Mouse (Mus musculus): ENCODE measurements at regions not wholly inside any gene's neighbourhood (a gene's known extent, or its start where the extent isn't known, plus 50 kb on each side); places are given as distances from the start of the nearest gene placed in this dataset.

DNA sequence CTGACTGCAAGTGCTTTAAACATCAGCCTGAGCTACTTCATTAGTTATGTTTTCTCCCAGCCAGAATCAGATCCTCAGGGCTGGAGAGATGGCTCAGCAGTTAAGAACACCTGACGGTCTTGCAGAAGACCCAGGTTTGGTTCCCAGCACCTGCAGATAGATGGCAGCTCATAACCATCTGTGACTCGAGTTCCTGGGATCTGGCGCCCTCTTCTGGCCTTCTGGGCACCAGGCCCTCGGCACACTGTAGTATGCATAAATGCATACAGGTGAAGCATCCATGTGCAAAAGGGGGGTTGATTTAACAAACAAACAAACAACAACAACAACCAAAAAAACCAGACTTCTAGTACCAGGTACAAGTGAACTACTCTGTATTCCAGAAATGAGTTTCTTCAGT, 297.7 kb upstream of the Tgfbr2 start:
- Histone ChIP-seq H3K4me1 (replicated peaks; ENCODE audit: control insufficient read depth, insufficient read depth, low read length) (no peaks in the 10 kb centered on the region), H3K27ac (ENCODE audit: low read depth) (no peak overlapping the region), H3K27me3 (replicated peaks; ENCODE audit: control insufficient read depth, insufficient read depth, low read length) (no peaks in the 10 kb centered on the region), H3K4me2 (ENCODE audit: low read length) (no peak overlapping the region), H3K36me3 (ENCODE audit: control insufficient read depth, insufficient read depth, low read length) (no peaks in the 10 kb centered on the region), H3K9me3 (ENCODE audit: control insufficient read depth, low read length) (0 out of 2 replicates have a peak, but pooled peaks cover 3% of the 10 kb centered on the region), H3K9ac (ENCODE audit: low read length) (no peak overlapping the region), H3K4me3 (ENCODE audit: low read depth, low read length) (no peak overlapping the region)
- WGBS = 72% methylated on average over 4 of the region's 4 CpGs
- DNase-seq (ENCODE audit: low spot score) (no peak), ATAC-seq (replicated peaks; ENCODE audit: low FRiP score, low TSS enrichment, low read depth) (no peak)

DNA sequence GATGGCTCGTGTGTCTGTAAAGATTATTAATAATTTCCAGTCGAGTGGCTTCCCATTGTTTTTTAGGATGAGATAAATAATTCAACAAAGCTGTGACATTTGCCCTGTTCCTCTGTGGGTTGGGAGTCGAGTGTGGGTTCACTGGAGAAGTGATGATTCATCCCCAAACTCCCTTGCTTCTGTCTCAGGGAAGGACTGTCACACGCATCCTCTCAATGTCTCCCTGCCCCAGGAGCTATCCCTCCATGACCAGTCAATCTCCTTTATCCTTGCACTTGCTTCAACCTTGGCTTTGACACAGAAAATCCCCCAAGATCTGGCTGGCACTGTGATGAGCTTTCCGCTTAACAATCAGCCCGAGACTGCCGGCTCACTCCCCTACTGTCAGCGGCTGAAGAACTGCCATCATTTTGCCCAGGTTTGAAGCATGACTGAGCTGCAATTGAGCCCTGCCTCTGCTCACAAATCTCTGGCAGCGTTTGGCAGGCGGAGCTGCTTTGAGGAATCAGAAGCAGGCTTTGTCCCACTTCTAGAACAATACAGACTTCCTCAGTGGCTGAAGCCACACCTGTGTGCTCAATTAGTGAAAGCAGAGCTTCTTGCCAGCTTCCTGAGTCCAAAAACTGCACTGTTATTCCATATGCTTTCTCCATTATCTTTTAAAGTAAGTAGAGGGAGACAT, 293.6 kb upstream of the Tgfbr2 start:
- Histone ChIP-seq H3K9ac (ENCODE audit: low read length) (no peak overlapping the region), H3K27ac (ENCODE audit: low read depth) (no peak overlapping the region), H3K36me3 (ENCODE audit: control insufficient read depth, insufficient read depth, low read length) (no peaks in the 10 kb centered on the region), H3K4me2 (ENCODE audit: low read length) (no peak overlapping the region), H3K4me1 (replicated peaks; ENCODE audit: control insufficient read depth, insufficient read depth, low read length) (no peaks in the 10 kb centered on the region), H3K4me3 (ENCODE audit: low read depth, low read length) (no peak overlapping the region), H3K9me3 (ENCODE audit: control insufficient read depth, low read length) (0 out of 2 replicates have a peak, but pooled peaks cover 3% of the 10 kb centered on the region), H3K27me3 (replicated peaks; ENCODE audit: control insufficient read depth, insufficient read depth, low read length) (no peaks in the 10 kb centered on the region)
- DNase-seq (ENCODE audit: low spot score) = no peak
- 58% methylated on average over 10 of the region's 10 CpGs for WGBS
- no peak for ATAC-seq (replicated peaks; ENCODE audit: low FRiP score, low TSS enrichment, low read depth)

DNA sequence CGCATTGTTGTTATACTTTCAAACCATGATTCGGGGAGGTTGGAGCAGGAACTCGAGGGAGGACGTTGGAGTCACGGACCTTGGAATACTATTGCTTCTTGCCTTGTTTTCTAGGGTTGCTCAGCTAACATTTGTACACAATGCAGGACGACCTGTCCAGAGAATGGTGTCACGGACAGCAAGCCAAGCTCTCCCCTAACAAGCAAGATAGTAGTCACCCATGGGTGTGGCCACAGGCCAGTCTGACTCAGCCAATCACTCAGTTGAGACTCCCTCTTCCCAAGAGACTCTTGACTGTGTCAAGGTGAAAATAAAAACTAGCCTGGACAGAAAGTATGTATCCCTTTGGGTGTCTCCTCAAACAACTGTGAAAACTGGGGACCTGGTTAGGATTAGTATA, 291.2 kb upstream of the Tgfbr2 start:
- WGBS = 83% methylated on average over 7 of the region's 7 CpGs
- H3K9me3 ChIP-seq (ENCODE audit: control insufficient read depth, low read length) = no peaks in the 10 kb centered on the region
- H3K4me2 ChIP-seq (ENCODE audit: low read length) = no peak overlapping the region
- H3K27ac ChIP-seq (ENCODE audit: low read depth) = no peak overlapping the region
- no peaks in the 10 kb centered on the region for H3K36me3 ChIP-seq (ENCODE audit: control insufficient read depth, insufficient read depth, low read length)
- DNase-seq (ENCODE audit: low spot score) (no peak), ATAC-seq (replicated peaks; ENCODE audit: low FRiP score, low TSS enrichment, low read depth) (no peak)
- H3K9ac ChIP-seq (ENCODE audit: low read length) = no peak overlapping the region
- H3K4me3 ChIP-seq (ENCODE audit: low read depth, low read length) = no peak overlapping the region
- H3K4me1 ChIP-seq (replicated peaks; ENCODE audit: control insufficient read depth, insufficient read depth, low read length) = no peaks in the 10 kb centered on the region
- H3K27me3 ChIP-seq (replicated peaks; ENCODE audit: control insufficient read depth, insufficient read depth, low read length) = no peaks in the 10 kb centered on the region

GRCm38 (mm10) chr9:116464626-116465025, 289.5 kb upstream of the Tgfbr2 start:
- Histone ChIP-seq H3K4me2 (ENCODE audit: low read length) (no peak overlapping the region), H3K4me3 (ENCODE audit: low read depth, low read length) (no peak overlapping the region), H3K36me3 (ENCODE audit: control insufficient read depth, insufficient read depth, low read length) (no peaks in the 10 kb centered on the region), H3K9me3 (ENCODE audit: control insufficient read depth, low read length) (no peaks in the 10 kb centered on the region), H3K27ac (ENCODE audit: low read depth) (no peak overlapping the region), H3K4me1 (replicated peaks; ENCODE audit: control insufficient read depth, insufficient read depth, low read length) (no peaks in the 10 kb centered on the region), H3K9ac (ENCODE audit: low read length) (no peak overlapping the region), H3K27me3 (replicated peaks; ENCODE audit: control insufficient read depth, insufficient read depth, low read length) (no peaks in the 10 kb centered on the region)
- WGBS = 61% methylated on average over 2 of the region's 2 CpGs
- ATAC-seq (replicated peaks; ENCODE audit: low FRiP score, low TSS enrichment, low read depth) = no peak
- DNase-seq (ENCODE audit: low spot score) = no peak

GRCm38 (mm10) chr9:116462232-116462631, 287.1 kb upstream of the Tgfbr2 start:
- DNase-seq (ENCODE audit: low spot score) (no peak), ATAC-seq (replicated peaks; ENCODE audit: low FRiP score, low TSS enrichment, low read depth) (no peak)
- Histone ChIP-seq H3K9ac (ENCODE audit: low read length) (no peak overlapping the region), H3K27ac (ENCODE audit: low read depth) (no peak overlapping the region), H3K4me1 (replicated peaks; ENCODE audit: control insufficient read depth, insufficient read depth, low read length) (0 out of 2 replicates have a peak, but pooled peaks cover 3% of the 10 kb centered on the region), H3K4me2 (ENCODE audit: low read length) (no peak overlapping the region), H3K4me3 (ENCODE audit: low read depth, low read length) (no peak overlapping the region), H3K27me3 (replicated peaks; ENCODE audit: control insufficient read depth, insufficient read depth, low read length) (no peaks in the 10 kb centered on the region), H3K9me3 (ENCODE audit: control insufficient read depth, low read length) (no peaks in the 10 kb centered on the region), H3K36me3 (ENCODE audit: control insufficient read depth, insufficient read depth, low read length) (no peaks in the 10 kb centered on the region)
- 75% methylated on average over 2 of the region's 2 CpGs for WGBS

- no peaks in the 10 kb centered on the region for H3K27me3 ChIP-seq (replicated peaks; ENCODE audit: control insufficient read depth, insufficient read depth, low read length)
- no peak for ATAC-seq (replicated peaks; ENCODE audit: low FRiP score, low TSS enrichment, low read depth)
- H3K9ac ChIP-seq (ENCODE audit: low read length) = no peak overlapping the region
Observed at GRCm38 (mm10) chr9:116460022-116460421, 284.9 kb upstream of the Tgfbr2 start.

DNA sequence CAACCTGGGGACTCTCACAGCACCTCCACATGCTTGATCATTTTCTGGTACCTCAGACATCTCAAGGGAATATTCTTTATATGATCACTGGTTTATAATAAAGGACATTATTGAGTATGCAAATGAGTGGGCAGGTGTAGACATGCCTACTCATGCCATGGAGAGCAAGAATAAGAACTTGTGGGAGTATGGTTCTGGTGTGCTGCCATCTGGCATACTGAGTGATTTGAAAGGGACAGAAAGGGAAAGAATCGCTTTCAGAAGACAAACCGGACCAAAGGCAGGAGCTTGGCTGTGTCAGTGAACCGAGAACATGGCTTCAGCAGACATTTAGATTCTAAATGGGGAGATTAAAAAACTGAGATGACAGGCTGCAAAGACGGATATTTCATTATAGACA, 276.9 kb upstream of the Tgfbr2 start:
- H3K4me3 ChIP-seq (ENCODE audit: low read depth, low read length) = no peak overlapping the region
- 87% methylated on average over 4 of the region's 4 CpGs for WGBS
- H3K4me1 ChIP-seq (replicated peaks; ENCODE audit: control insufficient read depth, insufficient read depth, low read length) = 0 out of 2 replicates have a peak, but pooled peaks cover under 1% of the 10 kb centered on the region
- no peaks in the 10 kb centered on the region for H3K36me3 ChIP-seq (ENCODE audit: control insufficient read depth, insufficient read depth, low read length)
- ATAC-seq (replicated peaks; ENCODE audit: low FRiP score, low TSS enrichment, low read depth) (no peak), DNase-seq (ENCODE audit: low spot score) (no peak)
- H3K9me3 ChIP-seq (ENCODE audit: control insufficient read depth, low read length) = no peaks in the 10 kb centered on the region
- H3K4me2 ChIP-seq (ENCODE audit: low read length) = no peak overlapping the region
- H3K9ac ChIP-seq (ENCODE audit: low read length) = no peak overlapping the region
- H3K27ac ChIP-seq (ENCODE audit: low read depth) = no peak overlapping the region
- no peaks in the 10 kb centered on the region for H3K27me3 ChIP-seq (replicated peaks; ENCODE audit: control insufficient read depth, insufficient read depth, low read length)

More at GRCm38 (mm10) chr9:116460022-116460421, 284.9 kb upstream of the Tgfbr2 start:
- Histone ChIP-seq H3K4me1 (replicated peaks; ENCODE audit: control insufficient read depth, insufficient read depth, low read length) (0 out of 2 replicates have a peak, but pooled peaks cover 5% of the 10 kb centered on the region), H3K9me3 (ENCODE audit: control insufficient read depth, low read length) (no peaks in the 10 kb centered on the region), H3K36me3 (ENCODE audit: control insufficient read depth, insufficient read depth, low read length) (no peaks in the 10 kb centered on the region), H3K27ac (ENCODE audit: low read depth) (no peak overlapping the region), H3K4me2 (ENCODE audit: low read length) (no peak overlapping the region), H3K4me3 (ENCODE audit: low read depth, low read length) (no peak overlapping the region)
- WGBS = 80% methylated on average over 2 of the region's 2 CpGs
- DNase-seq (ENCODE audit: low spot score) = no peak

GRCm38 (mm10) chr9:116450829-116451228, 275.7 kb upstream of the Tgfbr2 start:
- no peaks in the 10 kb centered on the region for H3K27me3 ChIP-seq (replicated peaks; ENCODE audit: control insufficient read depth, insufficient read depth, low read length)
- H3K9ac ChIP-seq (ENCODE audit: low read length) = no peak overlapping the region
- no peak overlapping the region for H3K27ac ChIP-seq (ENCODE audit: low read depth)
- no peaks in the 10 kb centered on the region for H3K36me3 ChIP-seq (ENCODE audit: control insufficient read depth, insufficient read depth, low read length)
- DNase-seq (ENCODE audit: low spot score) = no peak
- no peaks in the 10 kb centered on the region for H3K9me3 ChIP-seq (ENCODE audit: control insufficient read depth, low read length)
- no peak for ATAC-seq (replicated peaks; ENCODE audit: low FRiP score, low TSS enrichment, low read depth)
- 79% methylated on average over 4 of the region's 4 CpGs for WGBS
- H3K4me3 ChIP-seq (ENCODE audit: low read depth, low read length) = no peak overlapping the region
- H3K4me1 ChIP-seq (replicated peaks; ENCODE audit: control insufficient read depth, insufficient read depth, low read length) = no peaks in the 10 kb centered on the region
- H3K4me2 ChIP-seq (ENCODE audit: low read length) = no peak overlapping the region

GRCm38 (mm10) chr9:116447734-116448133, 272.6 kb upstream of the Tgfbr2 start:
- no peak for ATAC-seq (replicated peaks; ENCODE audit: low FRiP score, low TSS enrichment, low read depth)

More at GRCm38 (mm10) chr9:116447734-116448133, 272.6 kb upstream of the Tgfbr2 start:
- H3K9ac ChIP-seq (ENCODE audit: low read length) = no peak overlapping the region
- H3K9me3 ChIP-seq (ENCODE audit: control insufficient read depth, low read length) = no peaks in the 10 kb centered on the region
- H3K4me1 ChIP-seq (replicated peaks; ENCODE audit: control insufficient read depth, insufficient read depth, low read length) = no peaks in the 10 kb centered on the region
- H3K4me2 ChIP-seq (ENCODE audit: low read length) = no peak overlapping the region
- no peak for DNase-seq (ENCODE audit: low spot score)
- H3K27ac ChIP-seq (ENCODE audit: low read depth) = no peak overlapping the region
- H3K36me3 ChIP-seq (ENCODE audit: control insufficient read depth, insufficient read depth, low read length) = no peaks in the 10 kb centered on the region
- H3K27me3 ChIP-seq (replicated peaks; ENCODE audit: control insufficient read depth, insufficient read depth, low read length) = no peaks in the 10 kb centered on the region
- H3K4me3 ChIP-seq (ENCODE audit: low read depth, low read length) = no peak overlapping the region
- WGBS = 88% methylated on average over 6 of the region's 6 CpGs
